Mouse (Mus musculus) forebrain, postnatal 0 days (tissue): Measurements from ENCODE around the gene 4933406M09Rik. TPM values are rescaled to one million over a fixed set of nuclear protein-coding genes. Genes with fewer than 3 reads are reported as not detected.

ENCODE experiments used
- ATAC-seq: fragments of 200-750 bp; cut with Nextera tagmentation; 2 replicates; pipeline ENCODE4 v1.8.0; 2017; ENCODE audit warnings: mild to moderate bottlenecking, moderate library complexity
- DNase-seq: peaks from one replicate; pipeline ENCODE4 v3.0.0-alpha.2; 2015
- H3K27ac ChIP-seq: fragments of 300-500 bp; sonication (generic); 2 replicates; pipeline ENCODE4 v1.5.1; 2014; ENCODE audit warnings: low read depth, mild to moderate bottlenecking, antibody characterized with exemption, low read length, moderate library complexity, mixed read lengths
- H3K27me3 ChIP-seq: fragments of 300-500 bp; sonication (generic); 2 replicates; pipeline ENCODE4 v1.6.1; 2014; ENCODE audit warnings: mild to moderate bottlenecking, low read length, mixed read lengths; ENCODE audit not compliant: insufficient read depth
- H3K36me3 ChIP-seq: fragments of 300-500 bp; sonication (generic); 2 replicates; pipeline ENCODE4 v1.6.1; 2014; ENCODE audit warnings: mild to moderate bottlenecking, moderate library complexity; ENCODE audit not compliant: insufficient read depth
- H3K4me1 ChIP-seq: fragments of 300-500 bp; sonication (generic); 2 replicates; pipeline ENCODE4 v1.6.1; 2014; ENCODE audit warnings: antibody characterized with exemption; ENCODE audit not compliant: insufficient read depth
- H3K4me2 ChIP-seq: fragments of 300-500 bp; sonication (generic); 2 replicates; pipeline ENCODE4 v1.6.1; 2014; ENCODE audit warnings: low read depth, mild to moderate bottlenecking, moderate library complexity
- H3K4me3 ChIP-seq: fragments of 300-500 bp; sonication (generic); 2 replicates; pipeline ENCODE4 v1.5.1; 2014; ENCODE audit warnings: low read depth, low read length, mixed read lengths
- H3K9ac ChIP-seq: fragments of 300-500 bp; sonication (generic); 2 replicates; pipeline ENCODE4 v1.6.1; 2014; ENCODE audit warnings: mild to moderate bottlenecking
- H3K9me3 ChIP-seq: fragments of 300-500 bp; sonication (generic); 2 replicates; pipeline ENCODE4 v1.6.1; 2016; ENCODE audit warnings: low read length
- CTCF ChIP-seq: sonication (generic); IDR thresholded peaks from 2 replicates; pipeline ENCODE4 v1.5.1; 2016; ENCODE audit warnings: antibody characterized with exemption, control low read depth, low read depth
- WGBS: fragments of 180-500 bp; shearing (Covaris S2); extraction: QIAGEN DNeasy Blood & Tissue Kit; methylation state at CpG from one replicate; pipeline ENCODE4 v1.1.7; 2014; 5-methylcytosine and 5-hydroxymethylcytosine counted together
- polyA plus RNA-seq: library from polyadenylated mRNA; unstranded; fragments of >200 nt; fragmentation: Nextera tagmentation; extraction: Ambion mirVana; gene quantifications from 2 replicates; pipeline ENCODE4 v1.2.1, GENCODE M21; 2015
- total RNA-seq: library from RNA; depleted of rRNA; stranded (reverse); fragments of >200 nt; gene quantifications from 2 replicates; pipeline ENCODE4 v1.2.3, GENCODE M21; 2014

The 4933406M09Rik gene
- total and polyA plus RNA-seq, 2 experiments from 2014 or later = not detected

GRCm38 (mm10) chr1:134415168-134415831 lies 29.6 kb downstream of the 4933406M09Rik start, which contains the start of gene Adipor1:
TSS of gene Adipor1 (plus strand) at chr1:134415378.
- peak; percentile 100 for ATAC-seq
- no peaks in the 10 kb centered on the region for H3K36me3 ChIP-seq
- peak within 1 kb of the TSS; percentile 53 for H3K4me2 ChIP-seq
- H3K4me1 ChIP-seq = peaks cover 11% of the 10 kb centered on the region
- no peaks in the 10 kb centered on the region for H3K9me3 ChIP-seq
- peak within 1 kb of the TSS; percentile 85 for H3K27ac ChIP-seq
- H3K27me3 ChIP-seq = no peaks in the 10 kb centered on the region
- peak; percentile 96 for DNase-seq
- WGBS = under 1% methylated on average over 68 of the region's 77 CpGs
- peak within 1 kb of the TSS; percentile 79 for H3K9ac ChIP-seq
- TF ChIP-seq CTCF = peak; percentile 28; the same call in 1 of the 2 replicates
- H3K4me3 ChIP-seq = peak within 1 kb of the TSS; percentile 96

- no peak overlapping the region for H3K4me2 ChIP-seq
- no peaks in the 10 kb centered on the region; the same call in none of the 2 replicates for H3K36me3 ChIP-seq
- no peak overlapping the region for H3K9ac ChIP-seq
- TF ChIP-seq CTCF = no peak
- ATAC-seq (no peak), DNase-seq (no peak)
- H3K9me3 ChIP-seq = no peaks in the 10 kb centered on the region
- no peak overlapping the region for H3K4me3 ChIP-seq
- 75% methylated on average over 2 of the region's 2 CpGs for WGBS
- H3K27ac ChIP-seq = no peak overlapping the region
- H3K4me1 ChIP-seq = peaks cover 11% of the 10 kb centered on the region
- H3K27me3 ChIP-seq = no peaks in the 10 kb centered on the region
Observed at GRCm38 (mm10) chr1:134418414-134418975, 32.8 kb downstream of the 4933406M09Rik start.

DNA sequence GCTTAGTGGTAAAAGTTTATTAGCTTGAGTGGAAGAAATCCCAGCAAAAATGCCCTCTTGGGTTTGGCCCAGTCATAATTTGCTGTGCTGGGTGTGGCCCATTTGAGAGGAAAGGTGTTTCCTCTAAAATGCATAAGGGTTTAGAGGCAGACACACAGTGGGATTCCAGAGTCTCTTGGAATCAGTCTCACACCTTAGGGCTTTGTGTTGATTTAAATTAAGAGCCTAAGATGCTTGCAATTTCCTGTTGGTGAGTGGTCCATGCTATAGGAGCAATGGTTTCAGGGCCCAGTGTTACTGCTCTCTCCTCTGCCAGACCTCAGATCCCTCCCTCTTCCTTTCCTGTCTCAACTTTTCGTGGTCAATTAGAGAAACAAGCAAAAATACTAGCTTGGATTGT lies 33.4 kb downstream of the 4933406M09Rik start:
- peaks cover 11% of the 10 kb centered on the region for H3K4me1 ChIP-seq

DNA sequence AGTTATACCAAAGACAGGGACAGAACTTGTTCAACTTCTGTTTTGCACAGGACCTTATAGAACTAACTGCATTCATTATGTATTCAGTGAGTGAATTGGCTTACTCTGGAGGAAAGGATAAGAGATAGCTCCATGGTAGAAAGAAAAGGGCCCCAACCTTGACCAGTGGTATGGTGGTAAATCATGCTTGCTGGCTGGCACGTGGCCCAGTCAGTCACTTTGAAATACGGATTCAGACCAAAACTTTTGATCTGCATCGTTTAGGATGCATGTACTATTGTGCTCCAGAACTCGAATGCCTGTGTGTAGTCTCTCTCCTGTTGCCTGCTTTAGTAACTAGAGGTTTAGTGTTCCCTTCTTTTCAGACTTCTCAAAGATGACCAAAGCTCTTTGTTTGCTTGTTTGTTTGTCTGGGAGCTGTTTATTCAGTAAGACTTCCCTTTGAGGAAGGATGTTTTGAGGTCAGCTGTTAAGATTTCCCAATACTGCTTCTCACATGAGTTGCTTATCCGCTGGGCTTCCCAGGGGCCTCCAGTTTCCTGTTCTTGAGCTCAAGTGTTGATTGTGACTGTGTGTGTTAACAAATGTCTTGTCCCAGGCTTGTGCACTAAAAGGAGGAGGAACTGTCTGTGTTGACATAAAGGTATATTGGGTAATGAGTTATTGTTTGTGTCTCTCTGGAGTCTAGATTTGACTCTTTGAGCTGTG lies 34.2 kb downstream of the 4933406M09Rik start:
- Histone ChIP-seq H3K27me3 (no peaks in the 10 kb centered on the region), H3K9me3 (no peaks in the 10 kb centered on the region), H3K4me3 (no peak overlapping the region), H3K4me1 (peaks cover 7% of the 10 kb centered on the region), H3K27ac (no peak overlapping the region), H3K4me2 (no peak overlapping the region), H3K9ac (no peak overlapping the region), H3K36me3 (peaks cover 8% of the 10 kb centered on the region)
- DNase-seq (no peak), ATAC-seq (no peak)
- no peak for TF ChIP-seq CTCF
- WGBS = 30% methylated on average over 5 of the region's 5 CpGs

More for the DNA sequence above, 33.4 kb downstream of the 4933406M09Rik start:
- no peak overlapping the region for H3K9ac ChIP-seq
- H3K27me3 ChIP-seq = no peaks in the 10 kb centered on the region
- WGBS = 74% methylated on average over 1 of the region's 1 CpGs
- no peak overlapping the region for H3K4me3 ChIP-seq
- no peaks in the 10 kb centered on the region for H3K9me3 ChIP-seq
- H3K36me3 ChIP-seq = peaks cover under 1% of the 10 kb centered on the region
- H3K4me2 ChIP-seq = no peak overlapping the region
- ATAC-seq (no peak), DNase-seq (no peak)
- no peak overlapping the region for H3K27ac ChIP-seq
- no peak for TF ChIP-seq CTCF

DNA sequence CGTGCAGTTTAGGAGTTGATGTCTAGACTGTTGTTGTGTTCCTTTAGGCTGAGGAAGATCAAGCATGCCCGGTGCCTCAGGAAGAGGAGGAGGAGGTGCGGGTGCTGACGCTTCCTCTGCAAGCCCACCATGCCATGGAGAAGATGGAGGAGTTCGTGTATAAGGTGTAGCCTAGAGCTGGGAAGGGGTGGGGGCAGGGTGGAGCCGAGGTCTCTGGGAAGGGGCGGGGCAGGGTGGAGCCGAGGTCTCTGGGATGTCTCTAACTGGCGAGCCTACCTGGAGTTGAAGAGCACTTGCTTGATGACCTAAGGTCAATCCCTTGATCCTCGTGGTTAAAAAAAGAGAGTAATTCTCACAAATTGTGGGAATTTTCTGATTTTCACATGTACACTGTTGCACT lies 38.2 kb downstream of the 4933406M09Rik start:
- DNase-seq (no peak), ATAC-seq (no peak)
- TF ChIP-seq CTCF = no peak

DNA sequence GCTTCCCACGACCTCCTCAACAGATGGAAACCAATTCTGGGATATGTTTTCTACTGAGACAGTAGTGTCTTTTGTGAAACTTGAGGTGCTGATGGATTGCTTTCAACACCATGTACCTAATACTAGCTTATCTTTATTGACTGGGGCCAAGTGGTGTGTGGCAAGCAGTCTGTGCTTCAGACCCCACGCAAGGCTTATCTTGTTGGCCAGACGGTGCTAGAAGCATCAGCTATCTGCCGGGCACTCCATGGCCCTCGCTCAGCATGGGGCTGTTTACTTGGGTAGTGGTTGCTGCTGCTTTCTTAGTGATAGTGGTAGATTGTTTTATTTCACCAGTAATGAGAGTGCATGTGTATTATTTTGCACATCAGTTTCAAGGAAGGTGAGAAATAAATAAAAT lies 40.5 kb downstream of the 4933406M09Rik start:
- TF ChIP-seq CTCF = no peak
- no peak for ATAC-seq
- H3K9me3 ChIP-seq = no peaks in the 10 kb centered on the region
- no peak for DNase-seq
- no peak overlapping the region for H3K4me2 ChIP-seq
- no peak overlapping the region for H3K9ac ChIP-seq
- no peaks in the 10 kb centered on the region for H3K4me1 ChIP-seq
- peaks cover 54% of the 10 kb centered on the region for H3K36me3 ChIP-seq
- H3K27ac ChIP-seq = no peak overlapping the region
- no peaks in the 10 kb centered on the region for H3K27me3 ChIP-seq
- H3K4me3 ChIP-seq = no peak overlapping the region
- WGBS = 94% methylated on average over 5 of the region's 5 CpGs

More for the DNA sequence above, 38.2 kb downstream of the 4933406M09Rik start:
- 80% methylated on average over 10 of the region's 10 CpGs for WGBS
- Histone ChIP-seq H3K4me1 (no peaks in the 10 kb centered on the region), H3K4me2 (no peak overlapping the region), H3K9me3 (no peaks in the 10 kb centered on the region), H3K27me3 (no peaks in the 10 kb centered on the region), H3K9ac (no peak overlapping the region), H3K27ac (no peak overlapping the region), H3K4me3 (no peak overlapping the region), H3K36me3 (peaks cover 45% of the 10 kb centered on the region)

DNA sequence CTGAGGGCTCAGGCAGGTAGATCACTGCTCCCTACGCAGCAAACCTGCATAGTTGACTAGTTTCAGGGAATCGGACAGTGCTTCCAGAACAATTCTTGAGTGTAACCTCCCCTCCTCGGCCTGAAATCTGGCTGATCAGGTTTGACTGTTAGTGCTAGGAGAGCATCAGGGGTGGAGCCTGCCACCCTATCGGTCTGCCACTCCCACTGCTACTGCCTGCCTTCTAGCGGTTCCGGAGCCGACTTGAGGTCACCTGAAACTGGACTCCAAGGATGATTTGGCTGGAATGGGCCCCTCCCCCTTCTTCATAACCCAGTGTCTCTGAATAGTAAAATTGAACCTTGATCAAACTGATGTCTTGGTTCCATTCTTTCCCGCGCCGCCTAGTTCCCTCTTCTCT lies 47.3 kb downstream of the 4933406M09Rik start:
- Histone ChIP-seq H3K27me3 (no peaks in the 10 kb centered on the region), H3K4me3 (no peak overlapping the region), H3K4me1 (no peaks in the 10 kb centered on the region), H3K9me3 (no peaks in the 10 kb centered on the region), H3K27ac (no peak overlapping the region), H3K9ac (no peak overlapping the region), H3K4me2 (no peak overlapping the region), H3K36me3 (peaks cover 40% of the 10 kb centered on the region)
- ATAC-seq = no peak
- 90% methylated on average over 10 of the region's 10 CpGs for WGBS
- no peak for TF ChIP-seq CTCF
- DNase-seq = no peak
